Mouse (Mus musculus) stomach, postnatal 0 days (tissue): ENCODE measurements around the gene Psme3.

Experiments
- CTCF ChIP-seq: IDR thresholded peaks from 2 replicates; pipeline ENCODE4 v1.5.1; 2016; ENCODE audit warnings: antibody characterized with exemption, low read depth, mild to moderate bottlenecking, moderate library complexity
- EP300 ChIP-seq: optimal IDR thresholded peaks from 2 replicates; pipeline ENCODE3; 2016; ENCODE audit warnings: antibody characterized with exemption

DNA sequence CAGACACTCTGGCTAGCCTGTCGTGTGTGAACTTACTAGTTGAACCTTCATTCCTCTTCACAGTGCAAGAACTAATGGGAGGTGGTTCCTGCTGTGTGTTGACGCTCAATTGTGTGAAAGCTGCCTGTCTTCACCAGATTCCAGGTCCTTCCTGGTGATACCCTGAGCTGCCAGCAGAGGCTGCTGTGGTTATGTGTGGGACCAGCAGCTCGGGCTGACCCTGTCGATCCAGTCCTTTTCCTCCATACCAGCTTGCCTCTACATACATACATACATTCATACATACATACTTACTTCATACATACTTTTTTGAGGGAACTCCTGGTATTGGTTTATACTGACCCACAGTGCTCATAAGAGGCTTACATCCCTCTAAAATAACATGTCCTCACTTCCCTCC is 7.6 kb downstream of the Psme3 start:
- TF ChIP-seq CTCF (peak; percentile 99), EP300 (no peak)
